Mouse (Mus musculus) neural tube, embryonic 12.5 days (tissue): ENCODE measurements around the gene Efcab9. TPM values are rescaled to one million over a fixed set of nuclear protein-coding genes. Genes with fewer than 3 reads are reported as not detected.
"Not testable (repeated sequence)": the region's sequence is repeated elsewhere in the genome, so short reads cannot be mapped to it uniquely, and the experiment has no call there.

ENCODE experiments used
- ATAC-seq: fragments of 200-750 bp; cut with Nextera tagmentation; 2 replicates; pipeline ENCODE4 v1.8.0; 2017; ENCODE audit warnings: low read depth, mild to moderate bottlenecking, moderate TSS enrichment, moderate library complexity; ENCODE audit not compliant: low FRiP score
- H3K27ac ChIP-seq: fragments of 300-500 bp; sonication (generic); 2 replicates; pipeline ENCODE4 v1.5.1; 2016
- H3K27me3 ChIP-seq: fragments of 300-500 bp; sonication (generic); replicated peaks from 2 replicates; pipeline ENCODE4 v1.6.1; 2016; ENCODE audit warnings: mild to moderate bottlenecking
- H3K36me3 ChIP-seq: fragments of 300-500 bp; sonication (generic); 2 replicates; pipeline ENCODE4 v1.6.1; 2016; ENCODE audit warnings: mild to moderate bottlenecking
- H3K4me1 ChIP-seq: fragments of 300-500 bp; sonication (generic); 2 replicates; pipeline ENCODE4 v1.6.1; 2016
- H3K4me2 ChIP-seq: fragments of 300-500 bp; sonication (generic); replicated peaks from 2 replicates; pipeline ENCODE4 v1.6.1; 2016; ENCODE audit warnings: mild to moderate bottlenecking
- H3K4me3 ChIP-seq: fragments of 300-500 bp; sonication (generic); 2 replicates; pipeline ENCODE4 v1.5.1; 2016
- H3K9ac ChIP-seq: fragments of 300-500 bp; sonication (generic); 2 replicates; pipeline ENCODE4 v1.6.1; 2016; ENCODE audit warnings: mild to moderate bottlenecking
- H3K9me3 ChIP-seq: fragments of 300-500 bp; sonication (generic); 2 replicates; pipeline ENCODE4 v1.6.1; 2016; ENCODE audit warnings: mild to moderate bottlenecking
- WGBS: fragments of 180-500 bp; shearing (Covaris S2); methylation state at CpG from one replicate; pipeline ENCODE4 v1.1.7; 2016; 5-methylcytosine and 5-hydroxymethylcytosine counted together
- polyA plus RNA-seq: library from polyadenylated mRNA; unstranded; fragments of >200 nt; fragmentation: Nextera tagmentation; extraction: Ambion mirVana; gene quantifications from 2 replicates; pipeline ENCODE4 v1.2.1, GENCODE M21; 2016

Efcab9 gene
- polyA plus RNA-seq, 1 experiment from 2014 or later, result 0.51 TPM

- Histone ChIP-seq H3K27me3 (peaks cover 15% of the 10 kb centered on the region; the same call in 1 of the 2 replicates), H3K9me3 (no peaks in the 10 kb centered on the region), H3K27ac (no peak overlapping the region), H3K4me3 (no peak overlapping the region), H3K4me2 (no peak overlapping the region), H3K36me3 (0 out of 2 replicates have a peak, but pooled peaks cover 3% of the 10 kb centered on the region), H3K4me1 (peaks cover 27% of the 10 kb centered on the region), H3K9ac (no peak overlapping the region)
- ATAC-seq, result no peak
- WGBS, result 88% methylated on average over 1 of the region's 1 CpGs
Observed at GRCm38 (mm10) chr11:32530151-32530550, 1.7 kb downstream of the Efcab9 start.

DNA sequence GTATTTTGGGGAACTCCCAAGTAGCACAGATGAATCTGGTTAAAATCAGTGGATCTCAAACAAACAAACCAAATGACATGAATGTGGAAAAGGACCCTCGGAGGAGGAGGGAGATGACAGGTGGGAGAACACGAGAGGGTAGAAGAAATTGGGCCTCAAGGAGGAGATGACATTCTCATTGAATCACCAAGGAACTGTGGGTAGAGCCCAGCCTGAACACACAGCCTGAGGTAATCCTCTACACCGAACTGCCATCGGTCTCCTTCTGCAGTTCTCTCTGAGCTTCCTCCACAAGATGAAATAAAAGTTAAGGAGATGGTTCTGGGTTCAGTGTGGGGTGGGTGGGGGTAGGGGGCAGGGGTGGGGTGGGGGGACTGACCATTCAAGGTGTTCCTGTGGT lies 4.9 kb downstream of the Efcab9 start:
- no peaks in the 10 kb centered on the region for H3K9me3 ChIP-seq
- H3K4me3 ChIP-seq, result no peak overlapping the region
- H3K36me3 ChIP-seq, result peaks cover 9% of the 10 kb centered on the region; the same call in 1 of the 2 replicates
- no peak for ATAC-seq
- peaks cover 9% of the 10 kb centered on the region; the same call in 1 of the 2 replicates for H3K27me3 ChIP-seq
- 89% methylated on average over 4 of the region's 4 CpGs for WGBS
- H3K4me2 ChIP-seq, result no peak overlapping the region
- H3K27ac ChIP-seq, result no peak overlapping the region
- no peak overlapping the region for H3K9ac ChIP-seq
- H3K4me1 ChIP-seq, result 0 out of 2 replicates have a peak, but pooled peaks cover 4% of the 10 kb centered on the region

GRCm38 (mm10) chr11:32524122-32524920 lies 7.6 kb downstream of the Efcab9 start:
- no peak overlapping the region for H3K27ac ChIP-seq
- H3K4me2 ChIP-seq, result no peak overlapping the region
- H3K36me3 ChIP-seq, result peaks cover 15% of the 10 kb centered on the region; the same call in 1 of the 2 replicates
- no peaks in the 10 kb centered on the region for H3K4me1 ChIP-seq
- ATAC-seq, result no peak
- H3K9ac ChIP-seq, result no peak overlapping the region
- no peaks in the 10 kb centered on the region for H3K9me3 ChIP-seq
- H3K27me3 ChIP-seq, result peaks cover 2% of the 10 kb centered on the region; the same call in 1 of the 2 replicates
- WGBS, result 88% methylated on average over 11 of the region's 11 CpGs
- no peak overlapping the region for H3K4me3 ChIP-seq

DNA sequence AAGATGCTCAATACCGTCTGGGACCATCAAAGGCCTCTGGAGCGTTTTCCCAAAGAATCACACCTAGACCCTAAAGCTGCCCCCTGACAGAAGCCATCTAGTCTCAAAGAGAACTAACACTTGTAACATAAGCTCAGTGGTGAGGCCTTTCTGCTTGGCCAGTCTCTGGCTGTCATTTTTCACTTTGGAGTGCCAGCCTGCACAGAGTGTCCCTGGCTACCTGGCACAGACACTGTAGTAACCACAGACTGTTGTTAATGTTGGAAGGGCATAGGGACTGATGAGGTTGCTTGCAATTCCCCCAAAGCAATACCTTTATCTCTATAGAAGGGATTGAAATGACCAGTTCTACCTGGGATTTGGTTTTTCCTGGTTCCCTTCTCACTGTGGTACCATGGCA lies 10.6 kb downstream of the Efcab9 start:
- no peak for ATAC-seq
- Histone ChIP-seq H3K27ac (no peak overlapping the region), H3K4me1 (no peaks in the 10 kb centered on the region), H3K36me3 (peaks cover 27% of the 10 kb centered on the region), H3K4me2 (no peak overlapping the region), H3K27me3 (no peaks in the 10 kb centered on the region), H3K9me3 (no peaks in the 10 kb centered on the region), H3K4me3 (no peak overlapping the region), H3K9ac (no peak overlapping the region)
- WGBS, result 75% methylated on average over 2 of the region's 2 CpGs

GRCm38 (mm10) chr11:32519354-32519753 lies 12.5 kb downstream of the Efcab9 start:
- H3K27ac ChIP-seq, result no peak overlapping the region
- ATAC-seq, result no peak
- no peaks in the 10 kb centered on the region for H3K4me1 ChIP-seq
- H3K4me3 ChIP-seq, result no peak overlapping the region
- H3K9me3 ChIP-seq, result no peaks in the 10 kb centered on the region
- H3K27me3 ChIP-seq, result no peaks in the 10 kb centered on the region
- no peak overlapping the region for H3K4me2 ChIP-seq
- peaks cover 29% of the 10 kb centered on the region for H3K36me3 ChIP-seq
- 91% methylated on average over 1 of the region's 1 CpGs for WGBS
- H3K9ac ChIP-seq, result no peak overlapping the region

GRCm38 (mm10) chr11:32518770-32519169 lies 13.1 kb downstream of the Efcab9 start:
- Histone ChIP-seq H3K27ac (no peak overlapping the region), H3K4me1 (no peaks in the 10 kb centered on the region), H3K27me3 (no peaks in the 10 kb centered on the region), H3K9ac (no peak overlapping the region), H3K9me3 (no peaks in the 10 kb centered on the region), H3K4me2 (no peak overlapping the region), H3K36me3 (peaks cover 24% of the 10 kb centered on the region), H3K4me3 (no peak overlapping the region)
- WGBS, result 83% methylated on average over 4 of the region's 4 CpGs
- ATAC-seq, result no peak

DNA sequence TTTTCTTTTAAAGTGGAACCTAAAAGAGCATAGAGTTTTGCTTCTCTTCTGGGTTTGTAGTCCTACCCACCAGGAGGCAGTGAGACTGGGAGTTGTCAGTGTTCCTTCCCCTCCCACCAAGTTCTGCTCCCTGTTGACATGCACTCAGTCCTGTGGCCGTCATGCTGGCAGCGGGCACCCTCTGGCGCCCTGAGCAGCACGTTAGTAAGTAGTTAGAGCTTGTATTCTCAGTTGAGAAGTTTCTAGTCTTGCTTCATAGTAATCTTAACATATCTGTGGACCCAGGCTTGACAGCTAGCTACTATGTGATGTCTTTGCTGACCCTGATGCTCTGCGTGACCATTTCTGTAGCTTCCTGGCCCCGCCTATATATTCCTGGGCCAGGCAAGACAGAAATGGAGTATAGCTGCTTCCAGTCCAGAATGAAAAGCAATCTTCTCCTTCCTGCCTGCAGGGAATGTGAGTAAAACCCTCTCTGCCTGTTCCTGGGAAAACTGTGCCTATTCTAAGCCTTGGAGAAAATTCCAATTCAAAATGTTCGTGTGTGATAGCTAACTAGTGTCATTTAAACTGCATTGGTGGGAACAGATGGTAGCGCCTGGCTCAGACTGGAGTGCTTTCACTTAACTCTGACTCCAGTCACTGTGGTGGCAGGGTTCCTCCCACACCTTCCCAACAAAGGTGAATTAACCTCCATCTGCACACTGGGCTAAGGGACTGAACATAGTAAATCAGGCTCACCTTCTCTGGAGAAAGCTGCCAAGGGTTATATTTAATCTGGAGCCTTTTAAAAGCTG lies 14.8 kb downstream of the Efcab9 start:
- WGBS, result 90% methylated on average over 8 of the region's 8 CpGs
- no peak overlapping the region for H3K27ac ChIP-seq
- H3K9me3 ChIP-seq, result no peaks in the 10 kb centered on the region
- ATAC-seq, result no peak
- no peak overlapping the region for H3K9ac ChIP-seq
- H3K4me1 ChIP-seq, result no peaks in the 10 kb centered on the region
- no peak overlapping the region for H3K4me3 ChIP-seq
- peaks cover 24% of the 10 kb centered on the region for H3K36me3 ChIP-seq
- no peak overlapping the region for H3K4me2 ChIP-seq
- no peaks in the 10 kb centered on the region for H3K27me3 ChIP-seq

- H3K4me3 ChIP-seq, result no peak overlapping the region
- no peaks in the 10 kb centered on the region for H3K27me3 ChIP-seq
- no peaks in the 10 kb centered on the region for H3K9me3 ChIP-seq
- no peak overlapping the region for H3K27ac ChIP-seq
- no peak overlapping the region for H3K4me2 ChIP-seq
- no peak for ATAC-seq
- H3K9ac ChIP-seq, result no peak overlapping the region
- H3K36me3 ChIP-seq, result peaks cover 24% of the 10 kb centered on the region
- WGBS, result 93% methylated on average over 12 of the region's 12 CpGs
- no peaks in the 10 kb centered on the region for H3K4me1 ChIP-seq
Observed at GRCm38 (mm10) chr11:32516091-32516490, 15.8 kb downstream of the Efcab9 start.

GRCm38 (mm10) chr11:32514853-32515252 lies 17.0 kb downstream of the Efcab9 start:
- not testable (repeated sequence) for ATAC-seq, H3K4me1 ChIP-seq, H3K9me3 ChIP-seq, H3K4me3 ChIP-seq, H3K27ac ChIP-seq, H3K27me3 ChIP-seq, H3K4me2 ChIP-seq, H3K9ac ChIP-seq
- 91% methylated on average over 4 of the region's 5 CpGs for WGBS
- peaks cover 20% of the 10 kb centered on the region for H3K36me3 ChIP-seq

DNA sequence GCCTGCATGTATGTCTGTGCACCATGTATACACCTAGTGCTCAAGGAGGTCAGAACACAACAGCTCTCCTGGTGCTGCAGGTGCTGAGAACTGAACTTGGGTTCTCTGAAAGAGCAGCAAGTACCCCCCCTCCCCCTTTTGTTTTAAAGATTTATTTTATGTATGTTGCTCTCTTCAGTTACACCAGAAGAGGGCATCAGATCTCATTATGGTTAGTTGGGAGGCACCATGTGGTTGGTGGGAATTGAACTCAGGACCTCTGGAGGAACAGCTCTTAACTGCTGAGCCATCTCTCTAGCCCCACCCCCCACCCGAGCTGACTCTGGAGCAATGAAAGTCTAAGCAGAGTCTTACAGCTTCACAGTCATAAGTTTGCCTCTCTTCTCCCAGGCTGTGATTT lies 21.0 kb downstream of the Efcab9 start:
- Histone ChIP-seq H3K9me3 (no peaks in the 10 kb centered on the region), H3K4me2 (no peak overlapping the region), H3K9ac (no peak overlapping the region), H3K27ac (no peak overlapping the region), H3K4me3 (no peak overlapping the region), H3K36me3 (peaks cover 2% of the 10 kb centered on the region; the same call in 1 of the 2 replicates), H3K27me3 (no peaks in the 10 kb centered on the region), H3K4me1 (no peaks in the 10 kb centered on the region)
- 72% methylated on average over 1 of the region's 1 CpGs for WGBS
- ATAC-seq, result no peak

DNA sequence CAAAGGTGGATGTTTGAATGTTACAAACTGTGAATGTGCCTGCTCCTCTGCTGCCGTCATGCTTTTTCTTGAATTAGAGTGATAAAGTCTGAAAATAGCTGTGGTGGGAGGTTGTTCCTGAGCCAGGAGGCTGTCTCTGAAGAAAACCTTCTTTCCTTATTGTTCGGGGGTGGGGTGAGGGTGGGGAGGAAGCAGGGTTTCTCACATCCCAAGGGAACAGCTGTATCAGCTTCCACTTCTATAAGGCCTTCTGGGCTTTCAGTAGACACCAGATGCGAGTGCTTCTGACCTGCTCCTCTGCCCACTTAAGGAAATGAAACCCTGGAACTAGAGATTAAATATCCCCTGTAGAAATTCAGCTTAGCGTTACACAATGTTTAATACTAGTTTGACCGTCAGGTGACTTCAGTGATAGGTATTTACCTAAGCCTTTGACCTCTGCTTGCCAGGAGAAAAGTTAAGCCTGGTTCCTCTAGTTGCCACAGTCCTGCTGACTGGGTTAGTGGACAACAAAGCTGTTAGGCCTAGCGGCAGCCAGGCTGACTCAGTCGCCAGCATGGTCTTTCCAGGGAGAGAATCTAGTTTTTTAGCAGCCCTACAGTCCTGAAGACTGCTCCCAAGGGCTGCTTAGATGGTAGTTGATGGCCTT lies 26.7 kb downstream of the Efcab9 start:
- WGBS, result 84% methylated on average over 7 of the region's 7 CpGs
- H3K9ac ChIP-seq, result no peak overlapping the region

GRCm38 (mm10) chr11:32503711-32504110 lies 28.2 kb downstream of the Efcab9 start:
- Histone ChIP-seq H3K9me3 (no peaks in the 10 kb centered on the region), H3K36me3 (peaks cover 6% of the 10 kb centered on the region), H3K27ac (no peak overlapping the region), H3K4me1 (no peaks in the 10 kb centered on the region), H3K9ac (no peak overlapping the region), H3K4me3 (no peak overlapping the region), H3K4me2 (no peak overlapping the region), H3K27me3 (no peaks in the 10 kb centered on the region)
- WGBS, result 93% methylated on average over 2 of the region's 2 CpGs
- no peak for ATAC-seq

More for the DNA sequence above, 26.7 kb downstream of the Efcab9 start:
- Histone ChIP-seq H3K4me3 (no peak overlapping the region), H3K4me1 (no peaks in the 10 kb centered on the region), H3K4me2 (no peak overlapping the region), H3K27me3 (no peaks in the 10 kb centered on the region), H3K36me3 (peaks cover 4% of the 10 kb centered on the region), H3K27ac (no peak overlapping the region), H3K9me3 (no peaks in the 10 kb centered on the region)
- no peak for ATAC-seq
